Mouse (Mus musculus) stomach, embryonic 16.5 days (tissue): Measurements from ENCODE around the gene Mrpl55. TPM values are rescaled to one million over a fixed set of nuclear protein-coding genes. Genes with fewer than 3 reads are reported as not detected.

ENCODE experiments used
- ATAC-seq: fragments of 200-750 bp; cut with Nextera tagmentation; 2 replicates; pipeline ENCODE4 v1.8.0; 2017; ENCODE audit warnings: moderate number of reproducible peaks, moderate TSS enrichment; ENCODE audit not compliant: insufficient read depth, low FRiP score
- H3K27ac ChIP-seq: fragments of 300-500 bp; sonication (generic); 2 replicates; pipeline ENCODE4 v1.5.1; 2014; ENCODE audit warnings: low read length
- H3K27me3 ChIP-seq: fragments of 300-500 bp; sonication (generic); 2 replicates; pipeline ENCODE4 v1.6.1; 2014; ENCODE audit warnings: low read length, control low read depth, mixed read lengths; ENCODE audit not compliant: control insufficient read depth, insufficient read depth
- H3K36me3 ChIP-seq: fragments of 300-500 bp; sonication (generic); 2 replicates; pipeline ENCODE4 v1.6.1; 2014; ENCODE audit warnings: low read length; ENCODE audit not compliant: control insufficient read depth, insufficient read depth
- H3K4me1 ChIP-seq: fragments of 300-500 bp; sonication (generic); 2 replicates; pipeline ENCODE4 v1.6.1; 2014; ENCODE audit warnings: low read length, control low read depth, mixed read lengths; ENCODE audit not compliant: control insufficient read depth, insufficient read depth
- H3K4me2 ChIP-seq: fragments of 300-500 bp; sonication (generic); 2 replicates; pipeline ENCODE4 v1.6.1; 2014; ENCODE audit warnings: low read depth, low read length, mixed read lengths
- H3K4me3 ChIP-seq: fragments of 300-500 bp; sonication (generic); replicated peaks from 2 replicates; pipeline ENCODE4 v1.5.1; 2014; ENCODE audit warnings: mild to moderate bottlenecking, low read length
- H3K9ac ChIP-seq: fragments of 300-500 bp; sonication (generic); 2 replicates; pipeline ENCODE4 v1.6.1; 2014; ENCODE audit warnings: low read length
- H3K9me3 ChIP-seq: fragments of 300-500 bp; sonication (generic); replicated peaks from 2 replicates; pipeline ENCODE4 v1.6.1; 2016; ENCODE audit warnings: low read length, control low read depth; ENCODE audit not compliant: control insufficient read depth
- whole genome bisulfite sequencing: fragments of 180-500 bp; shearing (Covaris S2); extraction: QIAGEN DNeasy Blood & Tissue Kit; methylation state at CpG from one replicate; pipeline ENCODE4 v1.1.7; 2014; 5-methylcytosine and 5-hydroxymethylcytosine counted together
- polyA plus RNA-seq: library from polyadenylated mRNA; unstranded; fragments of >200 nt; fragmentation: Nextera tagmentation; extraction: Ambion mirVana; gene quantifications from 2 replicates; pipeline ENCODE4 v1.2.1, GENCODE M21; 2015

The Mrpl55 gene
- polyA plus RNA-seq, 1 experiment from 2014 or later: 78.9 TPM

DNA sequence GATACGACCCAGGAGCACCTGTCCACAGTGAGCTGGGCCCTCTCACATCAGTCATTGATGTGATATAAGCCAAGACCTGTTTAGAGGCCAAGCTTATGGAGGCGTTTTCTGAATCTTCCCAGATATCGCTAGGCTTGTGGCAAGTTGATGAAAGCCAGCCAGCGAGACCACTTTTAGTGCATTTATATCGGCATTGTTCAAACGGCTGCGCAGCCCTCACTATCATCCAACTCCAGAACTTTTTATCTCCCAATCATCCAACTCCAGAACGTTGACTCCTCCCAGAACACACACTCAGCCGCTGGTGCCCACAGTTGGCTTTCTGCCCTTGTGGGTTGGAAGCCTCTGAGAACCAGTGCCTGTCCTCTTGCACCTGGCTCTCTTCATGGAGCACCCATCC, 37.9 kb upstream of the Mrpl55 start:
- ATAC-seq: no peak
- Histone ChIP-seq H3K4me2 (peak overlapping the region; percentile 60), H3K4me3 (no peak overlapping the region), H3K9me3 (no peaks in the 10 kb centered on the region), H3K36me3 (no peaks in the 10 kb centered on the region), H3K27me3 (no peaks in the 10 kb centered on the region), H3K9ac (peak overlapping the region; percentile 1; the same call in 1 of the 2 replicates), H3K4me1 (peaks cover 12% of the 10 kb centered on the region), H3K27ac (peak overlapping the region; percentile 99)
- 78% methylated on average over 9 of the region's 9 CpGs for WGBS

DNA sequence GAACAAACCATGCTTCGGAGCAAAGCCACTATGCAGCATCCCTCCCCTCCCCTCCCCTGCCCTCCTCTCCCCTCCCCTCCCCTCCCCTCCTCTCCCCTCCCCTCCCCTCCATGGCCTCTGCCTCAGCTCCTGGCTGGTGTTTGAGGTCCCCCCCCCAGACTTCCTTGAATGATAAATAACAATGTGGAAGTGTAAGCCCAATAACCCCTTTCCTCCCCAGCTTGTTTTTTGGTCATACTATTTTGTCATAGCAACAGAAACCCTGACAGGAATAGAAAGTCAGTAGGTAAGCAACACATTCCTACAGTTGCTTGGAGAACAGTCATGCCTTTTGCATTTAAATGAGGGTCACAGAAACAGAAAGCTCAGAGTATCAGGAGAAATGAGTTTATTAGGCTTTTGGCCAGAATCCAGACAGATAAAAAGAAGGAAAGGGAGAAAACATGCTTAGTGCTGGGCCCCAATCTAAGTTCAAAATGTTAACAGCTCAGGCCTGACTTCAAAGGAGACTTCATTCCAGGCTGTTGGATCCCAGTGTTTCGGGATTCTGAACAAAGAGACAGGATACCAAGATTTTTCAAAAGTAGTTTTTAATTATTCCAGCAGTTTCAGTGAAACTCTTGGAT, 36.6 kb upstream of the Mrpl55 start:
- Histone ChIP-seq H3K27me3 (no peaks in the 10 kb centered on the region), H3K4me2 (no peak overlapping the region), H3K27ac (no peak overlapping the region), H3K9ac (no peak overlapping the region), H3K4me1 (peaks cover 12% of the 10 kb centered on the region), H3K9me3 (no peaks in the 10 kb centered on the region), H3K36me3 (no peaks in the 10 kb centered on the region), H3K4me3 (no peak overlapping the region)
- ATAC-seq: no peak
- WGBS: 61% methylated on average over 2 of the region's 2 CpGs

DNA sequence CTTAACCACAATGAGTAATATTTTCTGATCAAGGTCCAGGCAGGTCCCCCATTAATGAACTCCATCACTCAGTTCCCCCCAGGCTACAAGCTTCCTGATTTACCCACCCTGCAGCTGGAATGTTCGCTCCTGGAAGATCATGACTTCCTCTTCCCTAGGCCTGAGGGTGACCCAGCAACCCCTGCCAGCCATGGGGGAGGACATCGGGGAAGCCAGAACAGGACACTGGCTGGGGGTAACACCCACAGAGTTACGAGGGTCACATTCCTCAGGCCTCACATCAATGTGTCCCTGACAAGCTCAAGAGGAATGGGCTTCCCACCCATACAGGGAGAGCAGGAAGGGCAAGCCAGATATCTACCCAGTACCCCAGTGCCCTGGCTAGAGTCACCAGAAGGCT, 32.5 kb upstream of the Mrpl55 start:
- Histone ChIP-seq H3K4me1 (no peaks in the 10 kb centered on the region), H3K27ac (no peak overlapping the region)
- 63% methylated on average over 3 of the region's 3 CpGs for WGBS

DNA sequence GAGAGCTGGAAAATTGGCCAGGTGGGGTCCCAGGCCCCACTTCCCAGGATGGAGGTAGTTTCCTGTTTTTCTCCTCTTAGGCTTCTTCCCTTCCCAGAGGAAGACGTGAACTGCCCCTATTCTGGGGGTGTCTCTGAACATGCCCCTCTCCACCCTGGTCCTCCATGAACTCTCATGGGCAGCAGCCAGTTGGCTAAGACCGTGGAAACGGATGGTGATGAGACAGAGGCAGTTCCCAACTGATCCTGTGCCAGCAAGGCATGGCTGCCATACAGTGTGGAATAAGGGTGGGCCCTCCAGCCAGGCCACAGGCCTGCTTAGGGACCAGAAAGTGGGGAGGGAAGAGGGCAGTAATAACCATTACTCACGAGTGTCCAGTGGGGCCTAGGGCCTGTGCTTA, 31.7 kb upstream of the Mrpl55 start:
- no peak overlapping the region for H3K4me2 ChIP-seq
- no peak for ATAC-seq
- H3K4me3 ChIP-seq: no peak overlapping the region
- H3K9me3 ChIP-seq: no peaks in the 10 kb centered on the region
- no peaks in the 10 kb centered on the region for H3K36me3 ChIP-seq
- H3K27ac ChIP-seq: no peak overlapping the region
- H3K9ac ChIP-seq: no peak overlapping the region
- peaks cover 14% of the 10 kb centered on the region for H3K27me3 ChIP-seq
- H3K4me1 ChIP-seq: no peaks in the 10 kb centered on the region
- whole genome bisulfite sequencing: 72% methylated on average over 4 of the region's 4 CpGs

More for the DNA sequence above, 32.5 kb upstream of the Mrpl55 start:
- no peak overlapping the region for H3K4me3 ChIP-seq
- H3K36me3 ChIP-seq: no peaks in the 10 kb centered on the region
- H3K4me2 ChIP-seq: no peak overlapping the region
- no peak for ATAC-seq
- no peak overlapping the region for H3K9ac ChIP-seq
- peaks cover 7% of the 10 kb centered on the region for H3K27me3 ChIP-seq
- no peaks in the 10 kb centered on the region for H3K9me3 ChIP-seq

DNA sequence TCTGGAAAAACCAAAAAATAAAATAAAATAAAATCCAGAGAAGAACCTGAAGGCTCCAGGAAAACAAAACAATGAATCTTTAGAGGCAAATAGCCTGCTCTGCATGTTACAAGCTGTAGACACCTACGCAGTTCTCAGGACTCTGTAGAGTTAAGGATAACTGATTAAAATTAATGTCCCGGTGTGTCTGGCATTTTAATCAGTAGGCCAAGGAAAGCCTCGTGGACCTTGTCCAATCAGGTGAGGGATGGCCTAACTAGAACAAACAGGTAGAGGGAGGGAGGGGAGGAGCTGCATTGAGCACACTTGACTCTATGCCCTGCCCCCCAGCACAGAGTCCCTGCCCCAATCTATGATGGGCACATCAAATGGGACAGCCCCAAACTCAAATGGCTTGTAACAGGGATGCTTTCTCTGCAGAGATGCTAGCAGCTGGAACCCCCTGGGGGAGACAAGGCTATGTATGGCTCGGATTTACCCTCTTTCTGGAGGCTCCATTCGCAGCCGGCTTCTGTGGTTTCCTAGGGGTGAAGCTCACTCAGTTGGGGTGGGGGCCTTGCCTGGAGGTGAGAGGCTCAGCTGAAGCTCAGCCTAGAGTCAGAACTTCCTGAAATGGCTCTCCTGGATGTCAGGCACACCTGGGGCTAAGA, 28.0 kb upstream of the Mrpl55 start:
- Histone ChIP-seq H3K4me1 (no peaks in the 10 kb centered on the region), H3K4me2 (no peak overlapping the region), H3K9me3 (no peaks in the 10 kb centered on the region), H3K4me3 (no peak overlapping the region), H3K27ac (no peak overlapping the region), H3K9ac (no peak overlapping the region), H3K36me3 (no peaks in the 10 kb centered on the region), H3K27me3 (peaks cover 51% of the 10 kb centered on the region)
- 47% methylated on average over 6 of the region's 6 CpGs for WGBS
- no peak for ATAC-seq

DNA sequence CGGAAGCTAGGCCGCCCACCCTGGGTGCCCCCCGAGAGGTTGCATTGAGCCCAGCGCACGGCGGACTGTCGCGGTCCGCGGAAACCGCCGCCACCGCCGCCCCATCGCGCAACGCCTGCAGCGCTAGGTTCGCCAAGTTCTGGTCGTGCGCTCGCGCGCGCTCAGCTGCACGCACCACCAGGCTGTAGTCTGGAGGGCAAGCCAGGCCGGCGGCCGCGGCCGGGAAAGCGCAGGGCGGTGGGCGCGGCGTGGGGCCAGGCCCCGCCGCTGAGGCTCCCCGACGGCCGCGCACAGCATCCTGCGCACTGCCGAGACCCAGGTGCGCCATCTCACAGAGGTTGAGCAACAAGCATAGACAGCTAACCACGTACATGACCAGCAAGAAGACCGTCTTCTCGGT, 25.8 kb upstream of the Mrpl55 start:
- 2% methylated on average over 48 of the region's 48 CpGs for WGBS
- no peak for ATAC-seq
- H3K4me2 ChIP-seq: peak overlapping the region; percentile 35
- no peak overlapping the region for H3K27ac ChIP-seq
- peak overlapping the region; percentile 25 for H3K4me3 ChIP-seq
- H3K36me3 ChIP-seq: no peaks in the 10 kb centered on the region
- H3K9me3 ChIP-seq: no peaks in the 10 kb centered on the region
- H3K4me1 ChIP-seq: no peaks in the 10 kb centered on the region
- peak overlapping the region; percentile 48 for H3K9ac ChIP-seq
- peaks cover 56% of the 10 kb centered on the region for H3K27me3 ChIP-seq

DNA sequence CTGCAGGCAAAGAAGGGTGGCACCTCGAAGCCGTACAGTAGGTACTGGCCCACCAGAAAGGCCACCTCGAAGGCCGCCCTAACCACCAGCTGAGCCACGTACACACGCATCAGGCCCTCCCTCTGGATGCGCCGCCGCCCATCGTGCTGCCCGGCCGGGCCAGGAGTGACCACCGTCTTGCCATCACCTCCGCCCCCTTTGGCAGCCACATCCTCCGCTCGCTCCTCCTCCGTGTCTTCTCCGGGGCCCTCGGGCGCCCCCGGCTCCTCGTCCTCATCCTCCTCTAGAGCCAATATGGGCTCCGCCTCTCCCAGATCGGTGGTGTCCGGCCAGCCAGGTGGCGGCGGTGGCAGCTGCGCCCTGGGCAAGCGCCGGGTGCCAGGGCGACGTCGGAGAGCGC, 25.4 kb upstream of the Mrpl55 start:
- Histone ChIP-seq H3K4me2 (peak overlapping the region; percentile 35), H3K27me3 (peaks cover 56% of the 10 kb centered on the region)
- 5% methylated on average over 34 of the region's 34 CpGs for WGBS

DNA sequence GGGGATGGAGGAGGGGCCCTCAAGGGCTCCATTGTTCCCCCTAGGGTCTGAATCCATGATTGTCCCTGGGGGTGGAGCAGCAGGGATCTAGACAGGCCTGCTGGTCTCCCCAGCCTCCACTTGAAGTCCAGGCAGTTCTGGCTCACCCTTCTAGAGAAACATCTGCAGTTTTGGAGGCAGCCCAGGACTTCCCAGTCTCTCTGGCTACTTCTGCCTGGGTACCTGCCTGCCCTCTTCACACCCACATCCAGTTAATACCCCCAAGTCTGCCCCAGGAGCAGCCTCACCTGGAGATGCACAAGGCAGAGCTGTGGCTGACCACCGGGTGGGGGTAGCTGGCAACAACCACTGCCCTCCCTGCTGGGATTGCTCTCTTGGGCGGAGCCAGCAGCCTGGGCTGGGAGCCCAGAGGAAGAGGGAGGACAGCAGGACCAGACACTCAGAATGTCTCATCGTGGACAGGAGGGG, 19.4 kb upstream of the Mrpl55 start, which contains the start of gene Gjc2:
Gene Gjc2 (minus strand): TSS at position 350 of the 468 bp plus-strand sequence.
- ATAC-seq: peak; percentile 70; the same call in 1 of the 2 replicates
- Histone ChIP-seq H3K4me1 (peaks cover 12% of the 10 kb centered on the region), H3K9ac (peak within 1 kb of the TSS; percentile 24), H3K4me2 (0 out of 2 replicates have a peak within 1 kb of the TSS, but pooled peaks have one; percentile 7), H3K9me3 (no peaks in the 10 kb centered on the region), H3K36me3 (peaks cover 7% of the 10 kb centered on the region; the same call in 1 of the 2 replicates), H3K27ac (peak within 1 kb of the TSS; percentile 77), H3K27me3 (peaks cover 19% of the 10 kb centered on the region; the same call in 1 of the 2 replicates), H3K4me3 (no peak within 1 kb of the TSS)
- 31% methylated on average over 3 of the region's 3 CpGs for WGBS

More for the DNA sequence above, 25.4 kb upstream of the Mrpl55 start:
- Histone ChIP-seq H3K36me3 (no peaks in the 10 kb centered on the region), H3K9me3 (no peaks in the 10 kb centered on the region), H3K4me1 (no peaks in the 10 kb centered on the region), H3K9ac (peak overlapping the region; percentile 48; the same call in 1 of the 2 replicates), H3K27ac (no peak overlapping the region), H3K4me3 (peak overlapping the region; percentile 25)
- no peak for ATAC-seq

DNA sequence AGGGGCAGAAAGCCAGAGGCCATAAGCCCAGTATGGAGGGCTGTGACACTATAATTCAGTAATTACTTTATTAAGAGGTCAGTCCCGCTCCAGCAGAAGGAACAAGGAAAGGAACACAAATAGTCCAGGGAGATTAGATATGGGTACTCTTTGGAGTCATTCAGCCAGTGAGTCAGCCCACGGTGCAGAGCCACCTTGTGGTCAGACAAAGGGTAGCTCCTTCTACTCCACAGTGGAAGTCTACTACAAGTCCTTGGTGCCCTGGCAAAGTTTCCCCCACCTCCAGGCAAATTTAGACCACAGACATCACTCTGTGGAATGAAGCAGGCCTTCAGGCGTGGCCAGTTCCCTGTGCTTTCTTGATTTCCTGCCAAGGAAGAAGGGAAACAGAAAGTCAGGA, 18.5 kb upstream of the Mrpl55 start:
- H3K4me2 ChIP-seq: 0 out of 2 replicates have a peak overlapping the region, but pooled peaks have one; percentile 7
- H3K4me1 ChIP-seq: peaks cover 12% of the 10 kb centered on the region
- no peak overlapping the region for H3K4me3 ChIP-seq
- H3K27ac ChIP-seq: peak overlapping the region; percentile 73
- no peaks in the 10 kb centered on the region for H3K9me3 ChIP-seq
- 0 out of 2 replicates have a peak overlapping the region, but pooled peaks have one; percentile 24 for H3K9ac ChIP-seq
- peak; percentile 44; the same call in 1 of the 2 replicates for ATAC-seq
- peaks cover 10% of the 10 kb centered on the region; the same call in 1 of the 2 replicates for H3K27me3 ChIP-seq
- H3K36me3 ChIP-seq: peaks cover 7% of the 10 kb centered on the region; the same call in 1 of the 2 replicates
- WGBS: 31% methylated on average over 3 of the region's 3 CpGs
